Mouse (Mus musculus) ES-CJ7 (cell line): ENCODE data around the gene Rpl35.

Experiments
- DNase-seq: peaks from one replicate; pipeline ENCODE4 v3.0.0; 2011; ENCODE audit warnings: low read depth, low spot score

The Rpl35 gene

GRCm38 (mm10) chr2:38997386-38998374 is 7.7 kb downstream of the Rpl35 start, which contains the start of gene Wdr38:
Wdr38 (plus strand) TSS chr2:38997476.
- DNase-seq = peak; percentile 91

- DNase-seq = no peak
These were observed 13.0 kb downstream of the Rpl35 start for GRCm38 (mm10) chr2:38992452-38992851.

- DNase-seq = no peak
These were observed 13.4 kb downstream of the Rpl35 start for GRCm38 (mm10) chr2:38992004-38992403.

GRCm38 (mm10) chr2:38988929-38989328 is 16.5 kb downstream of the Rpl35 start:
- DNase-seq = no peak

- DNase-seq = no peak
These were observed 17.5 kb downstream of the Rpl35 start for GRCm38 (mm10) chr2:38987803-38988510.

- DNase-seq = no peak
These were observed 18.1 kb downstream of the Rpl35 start for GRCm38 (mm10) chr2:38987371-38987770.

GRCm38 (mm10) chr2:38986580-38986979 is 18.8 kb downstream of the Rpl35 start:
- no peak for DNase-seq

- DNase-seq = peak; percentile 64
These were observed 22.0 kb downstream of the Rpl35 start for GRCm38 (mm10) chr2:38983456-38983855.

GRCm38 (mm10) chr2:38977837-38978236 is 27.6 kb downstream of the Rpl35 start:
- DNase-seq = no peak

GRCm38 (mm10) chr2:38975941-38976805 is 29.3 kb downstream of the Rpl35 start:
- peak; percentile 20 for DNase-seq

- peak; percentile 32 for DNase-seq
These were observed 30.2 kb downstream of the Rpl35 start for GRCm38 (mm10) chr2:38975181-38975580.

- DNase-seq = no peak
These were observed 31.3 kb downstream of the Rpl35 start for GRCm38 (mm10) chr2:38974171-38974570.

GRCm38 (mm10) chr2:38973701-38974100 is 31.7 kb downstream of the Rpl35 start:
- no peak for DNase-seq

- DNase-seq = peak; percentile 41
These were observed 32.2 kb downstream of the Rpl35 start for GRCm38 (mm10) chr2:38973223-38973622.

- DNase-seq = no peak
These were observed 35.4 kb downstream of the Rpl35 start for GRCm38 (mm10) chr2:38970057-38970456.

GRCm38 (mm10) chr2:38969650-38970049 is 35.8 kb downstream of the Rpl35 start:
- no peak for DNase-seq

GRCm38 (mm10) chr2:38964198-38964597 is 41.2 kb downstream of the Rpl35 start:
- no peak for DNase-seq

GRCm38 (mm10) chr2:38957671-38958223 is 47.7 kb downstream of the Rpl35 start:
- no peak for DNase-seq

- no peak for DNase-seq
These were observed 49.4 kb downstream of the Rpl35 start for GRCm38 (mm10) chr2:38956062-38956461.

GRCm38 (mm10) chr2:38953152-38953883 is 52.1 kb downstream of the Rpl35 start:
- no peak for DNase-seq
